Mouse (Mus musculus) heart, postnatal 36 days (tissue): ENCODE results near the gene Wdr70. TPM values are rescaled to one million over a fixed set of nuclear protein-coding genes. Genes with fewer than 3 reads are reported as not detected.
"Not testable (repeated sequence)": the region's sequence is repeated elsewhere in the genome, so short reads cannot be mapped to it uniquely, and the experiment has no call there.

Experiments
- DNase-seq, 2 experiments: peaks; one replicate each; pipeline ENCODE4 v3.0.0; 2021 to 2022
- intact Hi-C: fragments of 180-260 bp; cut with DNase I; formaldehyde crosslinking; loops from one replicate; pipeline ENCODE4 v1.15.1; 2025
- total RNA-seq, 2 experiments: library from RNA; stranded (reverse); gene quantifications; 2 replicates each; pipeline ENCODE4 v1.2.3; 2021

Gene Wdr70
- 10 to 100 TPM; 18.6 to 19.4 TPM for total RNA-seq

DNA sequence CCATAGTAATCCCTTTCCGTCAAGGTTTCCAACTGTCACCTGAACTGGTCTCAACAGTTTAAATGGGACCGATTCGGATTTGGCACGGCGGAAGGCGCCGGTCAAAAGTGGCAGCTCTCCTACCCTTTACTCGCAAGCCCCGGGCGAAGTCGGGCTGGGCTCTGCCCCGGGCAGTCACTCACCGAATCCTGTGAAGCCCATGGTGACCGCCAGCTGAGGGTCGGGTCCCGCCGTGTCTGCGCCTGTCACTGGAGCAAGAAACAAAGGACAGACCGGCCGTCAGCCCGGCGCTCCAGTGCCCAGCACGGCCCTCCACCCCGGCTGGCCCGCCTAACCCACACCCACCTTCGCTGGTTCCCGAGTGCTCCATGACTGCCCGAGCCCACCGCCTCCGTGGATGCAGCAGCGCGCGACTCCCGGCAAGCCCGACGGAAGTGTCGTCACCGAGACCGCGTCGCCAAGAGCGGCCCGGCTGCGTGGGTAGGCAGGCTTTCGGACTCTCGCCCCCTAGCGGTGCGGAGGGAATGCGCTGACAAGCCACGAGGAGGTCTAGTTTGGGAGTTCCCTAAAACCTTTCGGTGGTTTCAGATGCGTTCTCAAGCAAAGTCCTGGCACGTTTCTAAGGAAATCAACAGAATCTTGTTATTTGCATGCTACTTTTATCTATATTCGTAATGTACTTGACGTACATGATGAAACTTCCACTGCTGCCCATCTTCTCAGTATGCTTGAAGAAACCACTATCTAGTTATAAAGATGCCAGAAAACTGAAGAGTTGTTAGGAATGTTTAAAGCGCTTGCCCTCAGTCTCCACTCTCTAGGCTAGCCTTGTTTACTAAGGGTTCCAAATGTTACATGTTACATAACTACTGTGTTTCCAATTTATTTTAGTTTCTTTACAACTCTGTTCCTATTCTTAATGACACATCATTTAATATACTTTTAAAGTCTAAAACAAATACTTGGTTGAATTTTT, at the start of gene Wdr70:
Gene Wdr70, minus strand, starts transcription at position 436 of the 976 bp plus-strand sequence.
- DNase-seq, result peak; percentile 98 to 99
- intact Hi-C loops, result loop anchor here (1.0 to 10.0 kb wide), 2 partner anchors 10 to 634 kb away; partner anchors contain the start of gene Nup155

DNA sequence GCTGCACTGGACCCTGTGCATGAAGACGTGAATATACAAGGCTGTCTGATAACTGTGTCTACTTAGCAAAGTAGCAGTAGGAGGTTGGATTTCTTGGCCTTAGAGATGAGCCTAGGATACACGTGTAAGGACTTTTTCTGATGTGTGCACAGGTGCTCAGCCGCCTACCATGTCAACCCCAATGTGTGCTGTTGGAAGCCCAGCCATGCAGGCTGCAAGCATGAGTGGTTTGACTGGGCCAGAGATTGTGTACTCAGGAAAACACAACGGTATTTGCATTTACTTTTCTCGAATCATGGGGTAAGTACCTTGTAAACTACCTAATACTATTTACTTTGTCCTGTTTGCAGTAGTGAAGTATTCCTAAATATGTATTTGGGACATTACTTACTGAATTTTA, 36.6 kb upstream of the Wdr70 start:
- DNase-seq, result no peak
- intact Hi-C loops, result no loop called here

DNA sequence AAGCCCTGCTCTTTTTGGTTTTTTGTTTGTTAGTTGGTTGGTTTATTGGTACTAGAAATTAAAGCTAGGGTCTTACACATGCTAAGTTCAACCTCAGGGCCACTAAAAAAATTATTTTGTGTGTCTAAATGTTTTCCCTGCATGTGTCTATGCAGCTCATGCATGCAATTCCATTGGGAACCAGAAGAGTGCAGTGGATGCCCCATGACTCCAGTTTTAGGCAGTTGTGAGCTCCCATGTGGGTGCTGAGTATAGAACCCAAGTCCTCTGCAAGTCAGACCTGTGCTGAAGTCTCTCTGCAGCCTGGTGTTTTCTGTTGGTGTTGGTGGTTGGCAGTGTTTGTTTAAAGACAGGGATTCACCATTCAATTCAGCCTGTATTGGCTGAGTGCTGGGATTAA, 32.8 kb upstream of the Wdr70 start:
- no peak for DNase-seq
- intact Hi-C loops, result no loop called here

DNA sequence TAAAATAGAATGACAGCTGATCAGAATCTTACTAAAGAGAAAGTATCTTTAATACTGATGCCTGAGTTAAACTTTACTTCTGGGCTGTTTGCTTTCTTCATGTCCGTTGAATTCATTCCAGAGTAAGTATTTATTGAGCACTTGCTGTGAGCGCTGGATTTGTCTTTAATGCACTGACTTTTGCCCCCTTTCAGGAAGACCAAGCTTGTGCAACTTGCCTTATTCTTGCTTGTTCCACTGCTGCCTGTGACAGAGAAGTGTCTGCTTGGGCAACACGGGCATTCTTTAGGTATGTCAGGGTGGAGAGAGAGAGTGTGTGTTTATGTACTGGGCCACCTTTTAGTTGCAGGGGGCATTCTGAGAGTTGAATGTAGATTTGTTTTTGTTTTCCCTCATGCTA, 32.3 kb upstream of the Wdr70 start:
- DNase-seq, result no peak
- intact Hi-C loops, result no loop called here

DNA sequence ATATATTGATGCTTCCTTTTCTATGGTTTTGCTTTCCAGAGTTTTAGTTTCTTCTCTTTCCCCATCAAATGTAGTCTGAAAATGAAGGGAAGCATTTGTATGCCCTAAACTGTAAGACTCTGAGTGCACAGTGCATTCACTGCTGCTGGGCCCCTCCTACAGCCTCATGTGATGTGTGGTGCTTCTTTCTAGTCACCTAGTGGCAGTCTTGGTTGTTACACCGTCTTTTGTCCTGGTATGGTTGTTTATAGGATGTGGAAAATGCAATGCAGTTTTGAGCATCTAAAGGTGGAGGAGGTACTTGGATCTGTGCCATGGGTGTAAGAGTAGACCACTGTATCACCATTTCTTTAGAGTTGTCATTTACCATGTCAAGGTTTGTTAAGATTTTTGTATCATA, 30.3 kb upstream of the Wdr70 start:
- no peak for DNase-seq
- intact Hi-C loops, result no loop called here

DNA sequence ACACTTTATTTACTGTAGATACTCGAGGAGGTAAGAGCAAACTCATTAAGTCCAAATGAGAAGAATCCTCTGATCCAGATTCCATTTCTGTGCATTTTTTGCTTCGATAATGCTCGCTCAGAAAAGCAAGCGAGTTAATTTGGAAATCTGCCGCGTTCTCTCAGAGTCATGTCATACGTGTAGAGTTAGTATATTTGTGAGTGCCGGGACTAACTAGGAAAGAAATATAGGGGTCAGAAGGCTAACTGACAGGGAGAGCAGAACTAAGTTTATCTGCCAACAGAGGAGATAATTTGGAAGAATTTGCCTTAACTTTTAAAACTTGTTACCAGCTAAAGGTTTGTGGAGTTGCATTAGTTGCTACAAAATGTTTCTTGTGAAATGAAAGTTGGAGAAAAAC, 10.8 kb upstream of the Wdr70 start:
- intact Hi-C loops, result loop anchor here (1.0 to 10.0 kb wide), 2 partner anchors 10 to 335 kb away; partner anchors contain the start of genes Nipbl and Wdr70
- DNase-seq, result no peak

DNA sequence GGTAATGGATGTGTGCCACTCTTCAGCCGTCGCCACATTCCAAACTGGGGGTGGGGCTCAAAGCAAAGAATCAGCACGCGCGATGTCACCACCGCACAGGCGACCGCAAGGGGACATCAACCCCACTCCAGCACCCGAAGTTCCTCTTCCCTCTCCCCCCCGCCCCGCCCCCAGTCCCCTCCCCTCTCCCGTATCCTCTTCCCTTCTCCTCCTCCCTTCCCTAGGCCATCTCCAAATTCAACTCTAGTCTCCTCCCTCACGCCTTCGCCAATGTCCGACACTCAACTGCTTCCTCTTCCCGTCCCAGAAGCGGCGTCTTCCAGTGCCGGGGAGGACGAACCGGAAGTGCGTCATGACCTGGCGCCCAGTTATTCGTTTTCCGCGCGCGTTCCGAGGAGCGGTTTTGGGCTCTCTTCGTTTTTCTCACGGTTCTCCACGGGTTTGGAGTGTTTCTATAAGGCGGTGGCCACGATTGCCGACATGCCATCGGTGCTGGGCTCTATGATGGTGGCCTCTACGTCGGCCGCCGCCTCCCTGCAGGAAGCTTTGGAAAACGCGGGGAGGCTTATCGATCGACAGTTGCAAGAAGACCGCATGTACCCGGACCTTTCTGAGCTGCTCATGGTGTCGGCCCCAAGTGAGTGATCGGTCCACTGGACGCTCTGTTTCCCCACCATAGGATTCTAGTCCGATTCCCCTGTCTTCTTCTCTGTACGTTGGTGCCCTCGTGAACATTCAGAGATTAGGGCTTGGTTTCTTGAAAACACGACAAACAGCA, 10.1 kb upstream of the Wdr70 start, which contains the start of gene Nup155:
Gene Nup155, plus strand, starts transcription at position 308 of the 778 bp plus-strand sequence.
- DNase-seq, result peak; percentile 91 to 93
- intact Hi-C loops, result loop anchor here (1.0 to 10.0 kb wide), 2 partner anchors 10 to 336 kb away; partner anchors contain the start of genes Nipbl and Wdr70

DNA sequence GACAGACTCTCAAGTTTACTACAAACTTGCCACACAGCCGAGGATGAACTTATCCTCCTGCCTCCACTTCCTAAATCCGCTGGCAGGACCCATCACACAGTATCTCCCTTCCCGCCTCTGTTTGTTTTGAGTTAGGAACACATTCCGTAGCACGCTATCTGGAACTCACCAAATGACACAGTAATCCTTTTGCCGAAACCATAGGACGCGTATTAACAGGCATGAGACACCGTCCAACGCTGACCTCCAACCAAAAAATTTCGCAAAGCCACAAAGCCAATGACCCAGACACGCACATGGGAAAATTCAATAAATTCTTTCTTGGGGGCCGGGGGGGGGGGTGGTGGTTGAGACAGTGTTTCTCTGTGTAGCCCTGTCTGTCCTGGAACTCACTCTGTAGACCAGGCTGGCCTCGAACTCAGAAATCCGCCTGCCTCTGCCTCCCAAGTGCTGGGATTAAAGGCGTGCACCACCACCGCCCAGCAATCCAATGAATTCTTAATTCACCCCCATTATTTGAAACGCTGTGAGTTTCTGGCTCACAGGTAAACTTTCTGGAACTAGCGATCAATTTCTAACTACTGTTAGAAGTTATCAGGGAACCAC, 9.5 kb upstream of the Wdr70 start:
- intact Hi-C loops, result loop anchor here (10.0 kb wide), 1 partner anchor 336 kb away; the partner anchor contains the start of gene Nipbl

DNA sequence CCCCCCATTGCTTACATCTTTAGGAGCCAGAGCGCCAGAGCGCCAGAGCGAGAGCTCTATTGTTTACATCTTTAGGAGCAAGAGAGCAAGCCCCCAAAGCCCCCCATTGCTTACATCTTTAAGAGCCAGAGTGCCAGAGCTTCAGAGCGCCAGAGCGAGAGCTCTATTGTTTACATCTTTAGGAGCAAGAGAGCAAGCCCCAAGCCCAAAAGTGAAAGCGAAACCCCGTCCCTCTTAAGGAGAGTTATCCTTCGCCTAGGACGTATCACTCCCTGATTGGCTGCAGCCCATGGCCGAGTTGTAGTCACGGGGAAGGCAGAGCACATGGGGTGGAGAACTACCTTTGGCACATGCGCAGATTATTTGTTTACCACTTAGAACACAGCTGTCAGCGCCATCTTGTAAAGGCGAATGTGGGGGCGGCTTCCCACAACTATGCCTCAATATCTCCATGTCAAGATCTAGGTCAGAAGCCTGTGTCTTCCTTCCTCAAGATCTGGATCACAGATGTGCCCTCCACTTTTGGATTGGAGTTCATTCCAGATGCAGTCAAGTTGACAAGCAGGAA, 3.0 kb upstream of the Wdr70 start:
- DNase-seq, result not testable (repeated sequence)
- intact Hi-C loops, result loop anchor here (10.0 kb wide), 1 partner anchor 343 kb away; the partner anchor contains the start of gene Nipbl

More for the DNA sequence above, 9.5 kb upstream of the Wdr70 start:
- no peak for DNase-seq

DNA sequence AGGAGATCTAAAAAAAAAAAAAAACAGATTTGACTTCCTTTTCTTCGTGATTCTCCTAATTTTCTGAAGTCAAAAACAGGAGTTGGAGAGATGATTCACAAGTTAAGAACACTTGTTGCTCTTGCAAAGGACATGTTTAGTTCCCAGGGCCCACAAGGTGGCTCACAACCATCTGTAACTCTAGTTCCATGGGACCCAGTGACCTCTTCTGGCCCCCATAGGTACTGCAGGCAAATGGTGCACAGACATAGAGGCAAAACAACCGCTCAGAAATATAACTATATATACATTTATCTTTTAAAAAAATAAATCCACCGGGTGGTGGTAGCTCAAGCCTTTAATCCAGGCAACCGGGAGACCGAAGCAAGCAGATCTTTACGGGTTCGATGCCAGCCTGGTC, 1.2 kb downstream of the Wdr70 start:
- intact Hi-C loops, result loop anchor here (10.0 kb wide), 1 partner anchor 633 kb away; no protein-coding TSS in a partner anchor
- peak; percentile 23 to 60 for DNase-seq

DNA sequence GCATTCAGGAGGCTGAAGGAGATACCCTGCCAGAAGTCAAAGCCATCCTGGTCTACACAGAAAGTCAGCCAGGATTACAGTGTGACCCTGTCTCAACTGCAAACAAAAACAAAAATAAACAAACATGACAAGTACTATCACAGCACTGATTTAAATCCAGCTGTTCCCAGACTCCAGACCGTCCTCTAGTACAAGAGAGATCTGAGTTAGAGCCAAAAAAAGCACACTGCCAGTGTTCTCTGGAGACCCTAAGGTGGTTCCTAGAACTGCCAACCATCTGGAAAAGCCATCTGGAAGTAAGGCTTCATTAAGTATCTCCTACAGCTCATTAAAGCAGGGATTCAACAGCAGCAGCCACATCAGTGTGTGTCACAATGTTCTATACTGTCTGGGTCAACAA, 6.3 kb downstream of the Wdr70 start:
- intact Hi-C loops, result loop anchor here (10.0 kb wide), 1 partner anchor 628 kb away; no protein-coding TSS in a partner anchor
- DNase-seq, result not testable (repeated sequence)

DNA sequence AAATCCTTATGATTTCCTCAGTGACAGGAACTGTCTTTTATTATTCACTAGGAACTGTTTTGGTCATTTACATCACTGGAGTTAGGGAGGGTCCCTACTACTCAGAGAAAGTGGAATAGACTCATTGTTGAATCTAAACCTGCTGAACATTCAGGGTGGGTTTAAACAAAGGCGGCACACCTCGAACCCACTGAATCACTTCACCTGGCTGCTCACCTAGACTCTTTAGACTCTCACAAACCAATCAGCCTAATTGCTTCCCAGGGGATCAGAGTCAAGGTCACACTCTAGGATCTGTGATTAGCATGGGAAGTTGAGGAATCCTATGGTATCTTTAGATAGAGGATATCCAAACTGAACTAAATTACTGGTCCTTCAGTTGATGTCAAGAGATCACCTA, 8.3 kb downstream of the Wdr70 start:
- intact Hi-C loops, result loop anchor here (10.0 kb wide), 1 partner anchor 626 kb away; no protein-coding TSS in a partner anchor
- no peak for DNase-seq

DNA sequence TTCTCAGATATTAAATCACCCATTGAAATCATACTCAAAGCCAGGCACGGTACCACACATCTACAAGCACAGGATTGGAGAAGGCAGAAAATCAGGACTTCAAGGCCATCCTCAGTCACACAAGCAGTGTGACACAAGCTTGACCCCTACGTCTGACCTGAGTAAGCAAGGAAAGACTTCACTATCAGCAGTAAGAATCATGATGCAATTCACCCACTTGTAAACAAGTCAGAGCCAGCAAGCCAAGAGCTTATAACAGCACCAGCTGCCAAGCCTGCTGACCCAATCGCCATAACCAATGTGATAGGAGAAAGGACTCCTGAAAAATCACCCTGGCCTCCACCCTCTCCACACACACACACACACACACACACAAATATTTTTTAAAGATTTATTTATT, 10.3 kb downstream of the Wdr70 start:
- DNase-seq, result no peak
- intact Hi-C loops, result no loop called here

DNA sequence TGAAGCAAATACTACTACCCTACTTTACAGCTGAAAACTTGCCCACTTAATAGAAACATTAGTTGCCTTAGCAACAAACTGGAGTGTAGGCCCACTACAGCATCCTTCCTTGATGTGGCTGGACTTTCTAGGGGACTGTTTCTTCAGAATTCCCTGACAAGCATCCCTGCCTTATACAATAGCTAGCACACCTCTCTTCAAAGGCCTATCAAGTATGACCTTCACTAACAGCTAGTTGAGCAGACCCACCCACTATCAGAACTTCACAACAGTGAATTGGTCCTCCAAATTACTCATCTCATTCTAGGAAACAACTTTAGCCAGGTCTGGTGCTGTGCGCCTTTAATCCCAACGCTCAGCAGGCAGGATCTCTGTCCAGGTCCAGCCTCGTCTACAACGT, 11.7 kb downstream of the Wdr70 start:
- no peak for DNase-seq
- intact Hi-C loops, result no loop called here

DNA sequence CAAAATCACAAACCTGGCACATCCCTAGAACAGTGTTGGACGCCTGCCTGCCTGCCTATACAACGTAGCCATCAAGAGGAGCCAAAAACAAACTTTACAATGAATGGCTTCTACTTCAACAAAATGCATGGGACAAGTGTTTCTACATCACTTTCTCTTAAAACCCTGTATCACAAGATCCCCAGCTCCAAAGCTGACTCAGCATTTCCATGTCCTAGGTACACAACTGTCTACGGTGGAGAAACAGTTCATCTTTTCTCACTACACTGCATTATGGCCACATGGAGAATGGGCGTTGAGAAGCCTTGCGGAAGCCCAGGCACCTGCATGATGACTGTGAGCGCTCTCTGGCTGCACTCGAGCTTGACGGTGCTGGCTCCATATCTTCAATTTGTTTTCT, 16.9 kb downstream of the Wdr70 start:
- intact Hi-C loops, result no loop called here
- no peak for DNase-seq

DNA sequence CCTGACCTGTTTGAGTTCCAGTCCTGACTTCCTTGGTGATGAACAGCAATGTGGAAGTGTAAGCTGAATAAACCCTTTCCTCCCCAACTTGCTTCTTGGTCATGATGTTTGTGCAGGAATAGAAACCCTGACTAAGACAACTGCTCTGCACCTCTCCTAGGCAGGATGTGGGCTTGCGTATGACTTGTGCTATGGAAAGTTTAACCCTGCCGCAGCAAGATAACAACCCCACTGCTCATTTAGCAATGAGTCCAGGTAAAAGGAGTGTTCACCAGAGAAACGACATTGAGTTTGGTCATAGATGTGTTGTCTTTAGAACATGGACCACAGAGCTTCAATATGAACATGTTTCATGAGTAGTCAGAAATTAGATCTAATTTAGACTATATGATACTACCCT, 25.9 kb downstream of the Wdr70 start:
- intact Hi-C loops, DNase-seq: not testable (repeated sequence)

DNA sequence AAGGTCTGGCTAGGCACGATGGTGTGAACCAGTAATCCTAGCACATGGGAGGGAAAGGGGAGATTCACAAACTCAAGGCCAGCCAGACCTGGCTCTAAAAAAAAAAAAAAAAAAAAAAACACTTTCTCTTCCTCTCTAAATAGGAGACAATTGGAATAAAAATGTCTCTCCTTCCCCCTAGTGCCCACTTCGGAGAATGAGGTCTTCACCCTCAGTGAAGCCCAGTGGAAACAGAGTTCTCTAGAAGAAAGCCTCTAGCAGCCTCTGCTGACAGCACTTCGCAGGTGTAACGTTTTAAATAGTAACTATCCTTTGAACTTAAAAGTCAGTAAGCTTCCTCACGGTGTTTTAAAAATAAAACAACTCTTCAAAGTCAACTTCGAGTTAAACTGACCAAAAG, 33.8 kb downstream of the Wdr70 start:
- DNase-seq, result no peak
- intact Hi-C loops, result no loop called here

DNA sequence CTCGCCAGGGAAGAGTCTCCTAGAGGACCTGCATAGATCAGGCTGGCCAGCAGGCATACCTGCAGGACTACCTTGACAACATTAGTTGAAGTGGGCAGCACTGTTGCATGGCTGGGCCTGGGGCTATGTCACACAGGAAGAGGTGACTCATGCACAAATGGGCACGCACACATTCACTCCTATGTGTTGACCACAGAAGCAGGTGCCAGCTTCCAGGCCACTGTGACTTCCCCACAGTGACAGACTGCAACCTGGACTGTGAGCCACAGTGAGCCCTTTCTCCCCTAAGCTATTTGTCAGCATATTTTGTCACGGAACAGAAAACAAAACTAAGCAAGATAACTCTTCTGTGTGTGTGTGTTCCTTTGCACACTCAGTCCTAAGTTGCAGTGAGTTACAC, 47.8 kb downstream of the Wdr70 start:
- intact Hi-C loops, result no loop called here

DNA sequence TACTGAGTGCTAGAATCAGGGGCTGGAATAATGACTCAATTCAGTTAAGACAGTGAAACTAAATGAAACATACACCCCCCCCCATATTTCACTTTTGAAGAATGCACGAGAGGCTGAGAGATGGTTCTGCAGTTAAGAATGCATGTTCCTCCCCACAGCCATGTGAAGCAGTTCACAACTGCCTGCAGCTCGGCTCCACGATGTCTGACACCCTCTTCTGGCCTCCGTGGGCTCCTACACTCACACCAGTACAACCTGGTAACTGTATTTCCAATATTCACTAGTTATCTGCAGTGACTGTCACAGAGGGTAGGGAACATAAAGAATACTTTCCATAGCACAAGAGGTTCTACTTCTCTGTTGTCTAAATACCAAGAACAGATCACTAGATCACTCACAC, 59.2 kb downstream of the Wdr70 start:
- DNase-seq, result no peak
- intact Hi-C loops, result no loop called here

More for the DNA sequence above, 47.8 kb downstream of the Wdr70 start:
- DNase-seq, result no peak

DNA sequence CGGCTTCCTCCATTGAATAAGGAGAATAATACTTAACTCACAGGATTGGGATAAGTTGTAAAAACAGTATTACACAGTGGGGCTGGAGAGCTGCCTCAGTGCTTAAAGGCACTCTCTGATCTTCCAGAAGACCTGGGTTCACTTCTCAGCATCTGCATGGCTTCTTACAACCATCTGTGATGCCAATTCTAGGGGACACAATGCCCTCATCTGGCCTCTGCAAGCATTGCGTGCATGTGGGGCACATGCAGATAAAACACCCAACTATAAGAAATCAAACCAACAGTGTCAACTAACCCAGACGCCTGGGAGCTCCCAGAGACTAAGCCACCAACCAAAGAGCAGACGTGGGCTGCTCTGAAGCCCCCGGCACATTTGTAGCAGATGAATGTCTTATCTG, 60.6 kb downstream of the Wdr70 start:
- intact Hi-C loops, result no loop called here
- no peak for DNase-seq
